Mouse (Mus musculus) midbrain, embryonic 15.5 days (tissue): ENCODE measurements around the gene Mmp19. TPM values are rescaled to one million over a fixed set of nuclear protein-coding genes. Genes with fewer than 3 reads are reported as not detected.

Source experiments
- ATAC-seq: fragments of 200-750 bp; cut with Nextera tagmentation; replicated peaks from 2 replicates; pipeline ENCODE4 v1.8.0; 2017; ENCODE audit warnings: moderate TSS enrichment
- H3K27ac ChIP-seq: fragments of 300-500 bp; sonication (generic); 2 replicates; pipeline ENCODE4 v1.5.1; 2015; ENCODE audit warnings: mild to moderate bottlenecking, inconsistent platforms
- H3K27me3 ChIP-seq: fragments of 300-500 bp; sonication (generic); replicated peaks from 2 replicates; pipeline ENCODE4 v1.6.1; 2015; ENCODE audit warnings: inconsistent platforms
- H3K36me3 ChIP-seq: fragments of 300-500 bp; sonication (generic); replicated peaks from 2 replicates; pipeline ENCODE4 v1.6.1; 2015; ENCODE audit warnings: inconsistent platforms
- H3K4me1 ChIP-seq: fragments of 300-500 bp; sonication (generic); 2 replicates; pipeline ENCODE4 v1.6.1; 2015; ENCODE audit warnings: inconsistent platforms
- H3K4me2 ChIP-seq: fragments of 300-500 bp; sonication (generic); 2 replicates; pipeline ENCODE4 v1.6.1; 2015; ENCODE audit warnings: inconsistent platforms, mild to moderate bottlenecking, moderate library complexity
- H3K4me3 ChIP-seq: fragments of 300-500 bp; sonication (generic); 2 replicates; pipeline ENCODE4 v1.5.1; 2015; ENCODE audit warnings: mild to moderate bottlenecking, inconsistent platforms
- H3K9ac ChIP-seq: fragments of 300-500 bp; sonication (generic); 2 replicates; pipeline ENCODE4 v1.6.1; 2015; ENCODE audit warnings: mild to moderate bottlenecking, inconsistent platforms
- H3K9me3 ChIP-seq: fragments of 300-500 bp; sonication (generic); 2 replicates; pipeline ENCODE4 v1.6.1; 2016; ENCODE audit warnings: inconsistent platforms
- WGBS: fragments of 180-500 bp; shearing (Covaris S2); methylation state at CpG from one replicate; pipeline ENCODE4 v1.1.7; 2015; ENCODE audit warnings: mixed read lengths; 5-methylcytosine and 5-hydroxymethylcytosine counted together
- polyA plus RNA-seq: library from polyadenylated mRNA; unstranded; fragments of >200 nt; fragmentation: Nextera tagmentation; extraction: Ambion mirVana; gene quantifications from 2 replicates; pipeline ENCODE4 v1.2.1, GENCODE M21; 2015

Gene Mmp19
- polyA plus RNA-seq, 1 experiment from 2014 or later = 0.58 TPM

DNA sequence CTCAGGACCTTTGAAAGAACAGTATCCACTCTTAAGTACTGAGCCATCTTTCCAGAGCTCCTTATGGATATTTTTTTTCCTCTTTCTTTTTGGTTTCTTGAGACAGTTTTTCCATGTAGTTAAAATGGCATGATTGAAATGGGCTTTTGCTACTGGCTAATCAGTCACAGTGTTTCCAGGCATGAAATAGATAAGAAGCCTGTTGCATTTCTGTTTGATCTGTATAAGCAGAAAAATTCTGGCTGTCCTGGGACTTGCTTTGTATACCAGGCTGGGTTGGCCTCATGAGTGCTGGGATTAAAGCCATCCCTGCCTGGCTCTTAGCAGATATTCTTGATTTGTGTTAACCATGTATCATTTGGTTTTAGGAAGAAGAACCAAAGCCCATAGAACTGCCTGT lies 48.7 kb downstream of the Mmp19 start:
- H3K36me3 ChIP-seq = peaks cover 37% of the 10 kb centered on the region; the same call in 1 of the 2 replicates
- H3K4me3 ChIP-seq = no peak overlapping the region
- H3K4me2 ChIP-seq = no peak overlapping the region
- no peak for ATAC-seq
- no peak overlapping the region for H3K9ac ChIP-seq
- no peaks in the 10 kb centered on the region for H3K4me1 ChIP-seq
- H3K9me3 ChIP-seq = no peaks in the 10 kb centered on the region
- H3K27ac ChIP-seq = no peak overlapping the region
- H3K27me3 ChIP-seq = no peaks in the 10 kb centered on the region

DNA sequence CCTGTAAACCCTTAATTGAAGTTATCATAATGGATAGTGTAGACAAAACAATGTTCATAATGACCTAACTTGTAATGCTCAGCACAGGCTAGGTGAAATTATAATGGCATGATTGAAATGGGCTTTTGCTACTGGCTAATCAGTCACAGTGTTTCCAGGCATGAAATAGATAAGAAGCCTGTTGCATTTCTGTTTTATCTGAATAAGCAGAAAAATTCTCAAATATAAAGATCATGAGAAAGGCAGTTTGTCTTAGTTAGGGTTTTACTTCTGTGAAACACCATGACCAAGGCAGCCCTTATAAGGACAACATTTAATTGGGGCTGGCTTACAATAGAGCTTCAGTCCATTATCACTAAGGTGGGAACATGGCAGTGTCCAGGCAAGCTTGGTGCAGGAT lies 49.9 kb downstream of the Mmp19 start:
- Histone ChIP-seq H3K9ac (no peak overlapping the region), H3K36me3 (peaks cover 33% of the 10 kb centered on the region; the same call in 1 of the 2 replicates), H3K27ac (no peak overlapping the region), H3K9me3 (no peaks in the 10 kb centered on the region), H3K4me2 (no peak overlapping the region), H3K4me1 (no peaks in the 10 kb centered on the region), H3K27me3 (no peaks in the 10 kb centered on the region), H3K4me3 (no peak overlapping the region)
- no peak for ATAC-seq

DNA sequence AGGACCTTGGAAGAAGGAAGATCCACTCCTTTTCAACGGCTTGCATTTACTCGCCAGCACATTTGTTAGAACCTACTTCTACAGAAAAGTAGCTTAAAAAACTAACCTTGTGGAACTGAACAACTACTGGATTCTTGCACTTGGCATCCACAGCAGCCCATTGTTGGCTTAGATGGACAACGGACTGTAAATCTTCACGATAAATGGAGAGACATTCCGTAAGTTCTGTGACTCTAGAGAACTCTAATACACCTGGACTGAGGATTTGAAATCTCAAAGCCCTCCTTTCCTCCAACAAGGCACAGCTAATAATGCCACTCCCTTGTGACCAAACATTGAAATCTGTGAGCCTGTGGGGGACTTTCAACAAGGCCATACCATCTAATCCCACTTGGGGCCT lies 52.5 kb downstream of the Mmp19 start:
- Histone ChIP-seq H3K4me2 (no peak overlapping the region), H3K4me1 (no peaks in the 10 kb centered on the region), H3K27ac (no peak overlapping the region), H3K36me3 (peaks cover 21% of the 10 kb centered on the region; the same call in 1 of the 2 replicates), H3K4me3 (no peak overlapping the region), H3K9me3 (no peaks in the 10 kb centered on the region), H3K27me3 (no peaks in the 10 kb centered on the region), H3K9ac (no peak overlapping the region)
- WGBS = 98% methylated on average over 5 of the region's 5 CpGs
- ATAC-seq = no peak

DNA sequence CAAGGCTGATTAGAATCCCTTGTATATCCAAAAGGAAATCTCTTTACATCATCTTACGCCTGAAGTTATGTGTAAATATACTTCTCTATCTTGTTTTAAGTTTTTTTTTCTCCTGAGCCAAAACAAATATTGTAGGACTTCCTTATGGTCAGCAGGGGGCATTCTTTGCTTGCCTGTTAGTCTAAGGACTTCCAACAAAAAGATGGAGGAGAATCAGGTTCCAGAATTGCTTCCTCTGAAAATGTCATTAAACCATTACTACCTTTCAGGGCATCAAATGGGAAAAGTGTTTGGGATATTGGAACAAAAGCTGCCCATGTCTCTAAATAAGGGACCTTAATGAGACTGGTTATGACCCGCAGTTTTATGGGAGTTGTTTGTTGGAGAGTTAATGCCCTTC lies 54.8 kb downstream of the Mmp19 start:
- Histone ChIP-seq H3K9me3 (no peaks in the 10 kb centered on the region), H3K4me3 (no peak overlapping the region), H3K4me1 (no peaks in the 10 kb centered on the region), H3K36me3 (peaks cover 25% of the 10 kb centered on the region), H3K27ac (no peak overlapping the region), H3K27me3 (no peaks in the 10 kb centered on the region), H3K9ac (no peak overlapping the region), H3K4me2 (no peak overlapping the region)
- ATAC-seq = no peak
- WGBS = 58% methylated on average over 2 of the region's 2 CpGs

DNA sequence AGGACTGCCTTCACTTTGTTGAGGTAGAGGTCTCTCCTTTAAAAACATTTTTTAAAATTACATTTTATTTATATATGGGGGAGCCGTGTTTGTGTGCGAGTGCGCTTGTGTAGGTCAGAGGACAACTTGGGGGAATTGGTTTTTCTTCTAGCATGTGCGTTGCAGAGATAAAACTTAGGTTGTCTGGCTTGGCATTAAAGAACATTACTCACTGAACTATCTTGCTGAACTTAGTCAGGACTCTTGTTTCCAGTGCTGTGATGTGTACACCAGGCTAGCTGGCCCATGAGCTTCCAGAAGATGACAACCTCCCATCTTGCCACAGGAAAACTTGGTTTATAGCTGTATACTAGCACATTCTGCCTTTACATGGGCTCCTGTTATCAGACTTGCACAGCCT lies 56.0 kb downstream of the Mmp19 start:
- H3K4me3 ChIP-seq = no peak overlapping the region
- no peaks in the 10 kb centered on the region for H3K27me3 ChIP-seq
- no peaks in the 10 kb centered on the region for H3K9me3 ChIP-seq
- H3K9ac ChIP-seq = no peak overlapping the region
- ATAC-seq = no peak
- H3K27ac ChIP-seq = no peak overlapping the region
- 97% methylated on average over 4 of the region's 4 CpGs for WGBS
- H3K4me2 ChIP-seq = no peak overlapping the region
- H3K4me1 ChIP-seq = no peaks in the 10 kb centered on the region
- peaks cover 18% of the 10 kb centered on the region for H3K36me3 ChIP-seq

DNA sequence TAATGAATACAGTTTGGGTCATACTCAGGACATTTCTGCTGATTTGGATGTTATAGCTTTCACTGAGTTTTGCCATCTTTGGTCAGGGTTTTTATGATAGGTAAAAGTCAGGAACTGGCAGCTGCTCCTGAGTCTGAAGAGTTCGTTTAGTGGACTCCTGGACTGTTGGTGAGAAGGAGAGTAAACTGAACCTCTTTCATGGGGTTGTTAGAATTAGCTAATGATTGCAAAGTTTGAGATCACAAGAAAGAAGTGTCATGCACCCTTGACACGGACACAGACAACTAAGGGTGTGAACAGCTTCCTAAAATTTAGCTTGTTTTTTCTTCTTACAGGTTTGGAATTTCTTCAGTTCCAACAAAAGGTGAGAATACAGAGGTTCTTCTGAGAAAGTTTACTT lies 57.7 kb downstream of the Mmp19 start:
- 81% methylated on average over 2 of the region's 2 CpGs for WGBS
- Histone ChIP-seq H3K4me3 (no peak overlapping the region), H3K9ac (no peak overlapping the region), H3K27ac (no peak overlapping the region), H3K4me1 (no peaks in the 10 kb centered on the region), H3K4me2 (no peak overlapping the region), H3K36me3 (peaks cover 9% of the 10 kb centered on the region), H3K27me3 (no peaks in the 10 kb centered on the region), H3K9me3 (no peaks in the 10 kb centered on the region)
- no peak for ATAC-seq

DNA sequence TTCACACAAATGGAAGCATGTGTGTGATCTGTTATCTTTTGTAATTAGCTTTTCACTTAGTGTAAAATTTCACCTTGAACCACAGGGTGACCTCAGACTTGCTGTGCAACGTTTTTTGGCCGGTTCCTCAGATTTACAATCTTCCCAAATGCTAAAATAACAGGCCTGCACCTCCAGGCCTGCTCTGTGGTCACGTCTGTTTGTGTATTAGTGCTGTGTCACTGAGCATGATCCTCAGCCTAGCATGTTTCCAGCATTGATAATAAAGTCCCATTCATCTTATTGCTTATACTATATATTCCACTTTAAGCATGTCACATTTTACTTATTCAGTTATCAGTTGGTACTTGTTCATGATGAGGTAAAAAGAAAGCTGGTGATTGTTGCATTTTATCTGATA lies 59.6 kb downstream of the Mmp19 start:
- H3K4me2 ChIP-seq = no peak overlapping the region
- peaks cover 14% of the 10 kb centered on the region; the same call in 1 of the 2 replicates for H3K36me3 ChIP-seq
- no peak overlapping the region for H3K27ac ChIP-seq
- H3K9me3 ChIP-seq = no peaks in the 10 kb centered on the region
- 73% methylated on average over 3 of the region's 3 CpGs for WGBS
- H3K27me3 ChIP-seq = no peaks in the 10 kb centered on the region
- ATAC-seq = no peak
- no peak overlapping the region for H3K4me3 ChIP-seq
- H3K9ac ChIP-seq = no peak overlapping the region
- no peaks in the 10 kb centered on the region for H3K4me1 ChIP-seq

Other genes starting within 250 kb of the Mmp19 start
- 20.8 and 22.7 TPM in 2 replicates for gene Zc3h10, start 243.1 kb upstream of the Mmp19 start, polyA plus RNA-seq
- 2,126 and 2,161 TPM in 2 replicates for gene Rpl41, start 241.6 kb upstream of the Mmp19 start, polyA plus RNA-seq
- 125 and 128 TPM in 2 replicates for gene Pa2g4, start 224.9 kb upstream of the Mmp19 start, polyA plus RNA-seq
- 0.42 and 0.56 TPM in 2 replicates for gene Erbb3, start 201.3 kb upstream of the Mmp19 start, polyA plus RNA-seq
- gene Rps26, start 164.2 kb upstream of the Mmp19 start, polyA plus RNA-seq = 322 and 332 TPM in 2 replicates
- gene Ikzf4, start 144.9 kb upstream of the Mmp19 start, polyA plus RNA-seq = 23.0 and 23.1 TPM in 2 replicates
- 14.3 and 16.7 TPM in 2 replicates for gene Suox, start 116.8 kb upstream of the Mmp19 start, polyA plus RNA-seq
- 122 and 123 TPM in 2 replicates for gene Rab5b, start 94.6 kb upstream of the Mmp19 start, polyA plus RNA-seq
- gene Pmel, start 86.7 kb upstream of the Mmp19 start, polyA plus RNA-seq = 0.54 and 0.88 TPM in 2 replicates
- gene Cdk2, start 85.9 kb upstream of the Mmp19 start, polyA plus RNA-seq = 15.1 and 18.6 TPM in 2 replicates
- gene Dgka, start 46.1 kb upstream of the Mmp19 start, polyA plus RNA-seq = 7.6 and 7.8 TPM in 2 replicates
- 45.8 and 47.6 TPM in 2 replicates for gene Pym1, start 43.0 kb upstream of the Mmp19 start, polyA plus RNA-seq
- gene Dnajc14, start 13.2 kb downstream of the Mmp19 start, polyA plus RNA-seq = 59.4 and 60.8 TPM in 2 replicates
- gene Tmem198b, start 13.5 kb downstream of the Mmp19 start, polyA plus RNA-seq = 16.0 and 17.6 TPM in 2 replicates
- gene Sarnp, start 26.4 kb downstream of the Mmp19 start, polyA plus RNA-seq = 145 and 155 TPM in 2 replicates
- 21.9 and 22.7 TPM in 2 replicates for gene Ormdl2, start 30.7 kb downstream of the Mmp19 start, polyA plus RNA-seq
- gene Gdf11, start 100.8 kb downstream of the Mmp19 start, polyA plus RNA-seq = 10.3 and 10.9 TPM in 2 replicates
- gene Cd63, start 110.1 kb downstream of the Mmp19 start, polyA plus RNA-seq = 154 and 184 TPM in 2 replicates
- 12.9 and 15.4 TPM in 2 replicates for gene Rdh5, start 132.0 kb downstream of the Mmp19 start, polyA plus RNA-seq
- gene Bloc1s1, start 133.1 kb downstream of the Mmp19 start, polyA plus RNA-seq = 259 and 262 TPM in 2 replicates
- gene Itga7, start 142.9 kb downstream of the Mmp19 start, polyA plus RNA-seq = 5.1 and 5.5 TPM in 2 replicates
- not detected in 2 replicates for gene Mettl7b, start 170.1 kb downstream of the Mmp19 start, polyA plus RNA-seq
- gene Olfr9, start 198.5 kb downstream of the Mmp19 start, polyA plus RNA-seq = not detected in 2 replicates
- gene Olfr763, start 219.9 kb downstream of the Mmp19 start, polyA plus RNA-seq = not detected in 2 replicates
- gene Olfr764-ps1, start 249.0 kb downstream of the Mmp19 start, polyA plus RNA-seq = not detected in 2 replicates